In genomic region chr16:35817255-35818089, GRCm38 (mm10) we compare ENCODE assay signal across 8 mouse cellular contexts. TPM values are rescaled to one million over a fixed set of nuclear protein-coding genes. Genes with fewer than 3 reads are reported as not detected.
DNase-seq lines count a peak whose midpoint lies in the region; ATAC-seq and TF ChIP-seq lines count a peak whose summit lies in the region.

No protein-coding gene starts in this region.

- intact Hi-C loops in left cerebral cortex, adult 2 months (cut with DNase I), result loop anchor here (1.0 to 10.0 kb wide), 4 partner anchors 83 to 763 kb away; no protein-coding TSS in a partner anchor

- H3K4me3 ChIP-seq in left cerebral cortex, adult 2 months, result no peak overlapping the region

- peak; percentile 80 for DNase-seq in R1 (ENCODE audit: low read depth, low spot score)
- DNase-seq in cerebellum, postnatal 14 days, result peak; percentile 94 to 95
- DNase-seq in frontal cortex, postnatal 36 days (ENCODE audit: low spot score in 2 of 2), result peak; percentile 86 to 91
- DNase-seq in hindlimb bud, embryonic 11.5 days (ENCODE audit: extremely low spot score, low read depth, low spot score), result peak; percentile 30
- peak; percentile 82 to 88 for DNase-seq in left cerebral cortex, adult 2 months (ENCODE audit: extremely low spot score in 1 of 2, low spot score in 2 of 2)
- DNase-seq in right cerebral cortex, postnatal 10 days (ENCODE audit: low spot score in 2 of 2), result peak; percentile 82 to 87
- DNase-seq in urinary bladder, postnatal 14 days (ENCODE audit: low spot score), result peak; percentile 77

- peak; percentile 99 for TF ChIP-seq CTCF in left cerebral cortex, adult 2 months (IDR thresholded peaks at IDR 0.05)

- no peak overlapping the region for H3K27ac ChIP-seq in left cerebral cortex, adult 2 months

- ATAC-seq in megakaryocyte, adult 5-6 weeks (ENCODE audit: poor library complexity, severe bottlenecking), result peak; percentile 98

RNA-seq across cellular contexts. Expression of gene Hspbap1, which starts 47.3 kb away (rescaled TPM):
- total RNA-seq in left cerebral cortex, adult 2 months (2021), result 1 to 10 TPM; 6.7 to 7.6 TPM
- total RNA-seq in megakaryocyte, adult 5-6 weeks (2015), result 6.6 and 7.3 TPM in 2 replicates
- total RNA-seq in megakaryocyte, adult 5-6 weeks (2017), result 6.1 and 6.7 TPM in 2 replicates

RNA-seq across cellular contexts. Expression of gene Dirc2, which starts 48.3 kb away (rescaled TPM):
- total RNA-seq in left cerebral cortex, adult 2 months (2021), result 10 to 100 TPM; 61.3 to 67.1 TPM
- total RNA-seq in megakaryocyte, adult 5-6 weeks (2015), result 17.8 and 23.2 TPM in 2 replicates
- total RNA-seq in megakaryocyte, adult 5-6 weeks (2017), result 13.0 and 14.1 TPM in 2 replicates

RNA-seq across cellular contexts. Expression of gene Parp14, which starts 53.9 kb away (rescaled TPM):
- 1 to 10 TPM; 1.1 to 1.4 TPM for total RNA-seq in left cerebral cortex, adult 2 months (2021)
- 35.4 and 36.6 TPM in 2 replicates for total RNA-seq in megakaryocyte, adult 5-6 weeks (2015)
- total RNA-seq in megakaryocyte, adult 5-6 weeks (2017), result 41.9 and 42.4 TPM in 2 replicates

Comparison
In these comparisons a context has a peak if more than half of its experiments do, and no peak if none do; other contexts are left out.
1. DNase-seq: peak in every context shown above with its lines; median percentile 94 in cerebellum, postnatal 14 days; 88 in frontal cortex, postnatal 36 days; 85 in left cerebral cortex, adult 2 months; 84 in right cerebral cortex, postnatal 10 days; 80 in R1; 77 in urinary bladder, postnatal 14 days; 30 in hindlimb bud, embryonic 11.5 days.
2. RNA of gene Parp14, which starts 53.9 kb away (total RNA-seq): 35.4 to 42.4 TPM in megakaryocyte, adult 5-6 weeks; 1.1 to 1.4 TPM in left cerebral cortex, adult 2 months; every median in the first group is over 10 times any median in the second.